Mouse (Mus musculus) myocyte (in vitro differentiated cells): Measurements from ENCODE around the gene BC107364. TPM values are rescaled to one million over a fixed set of nuclear protein-coding genes. Genes with fewer than 3 reads are reported as not detected.
A peak's percentile ranks its signal among the peaks of the same experiment; 100 is the strongest.
"Not testable (repeated sequence)": the region's sequence is repeated elsewhere in the genome, so short reads cannot be mapped to it uniquely, and the experiment has no call there.

ENCODE experiments used
- H3K27me3 ChIP-seq: one replicate; pipeline ENCODE4 v1.6.1; 2011; ENCODE audit not compliant: control insufficient read depth, insufficient read depth, insufficient read length
- H3K36me3 ChIP-seq: one replicate; pipeline ENCODE4 v1.6.1; 2011; ENCODE audit not compliant: control insufficient read depth, insufficient read depth
- H3K4me2 ChIP-seq: one replicate; pipeline ENCODE4 v1.6.1; 2011; ENCODE audit warnings: low read depth, control low read depth
- H3K4me3 ChIP-seq: one replicate; pipeline ENCODE4 v1.5.1; 2011; ENCODE audit warnings: mild to moderate bottlenecking, control low read depth, moderate library complexity
- H3K79me2 ChIP-seq: one replicate; pipeline ENCODE4 v1.6.1; 2011; ENCODE audit not compliant: control insufficient read depth, insufficient read depth
- H3ac ChIP-seq: one replicate; pipeline ENCODE4 v1.6.1; 2011; ENCODE audit not compliant: control insufficient read depth, insufficient read length
- CEBPB ChIP-seq: IDR thresholded peaks from 2 replicates; pipeline ENCODE4 v1.6.1; 2011; ENCODE audit warnings: mild to moderate bottlenecking, moderate library complexity; ENCODE audit not compliant: poor library complexity, insufficient read depth, severe bottlenecking
- E2F4 ChIP-seq: IDR thresholded peaks from one replicate; pipeline ENCODE4 v1.6.1; 2011; ENCODE audit warnings: mild to moderate bottlenecking, control low read depth, moderate library complexity; ENCODE audit not compliant: insufficient read depth
- MAX ChIP-seq: IDR thresholded peaks from one replicate; pipeline ENCODE4 v1.6.1; 2011; ENCODE audit warnings: low read depth, mild to moderate bottlenecking, control low read depth
- MYOD1 ChIP-seq, 3 experiments: IDR thresholded peaks; one replicate each; pipeline ENCODE4 v1.6.1; 2011; ENCODE audit warnings: control low read depth in 2 of 3, low read depth in 2 of 3, mild to moderate bottlenecking in 2 of 3, moderate library complexity in 1 of 3; ENCODE audit not compliant: insufficient read length in 2 of 3, control insufficient read depth in 1 of 3
- MYOG ChIP-seq, 3 experiments: IDR thresholded peaks; one replicate each; pipeline ENCODE4 v1.6.1; 2011; ENCODE audit warnings: control low read depth in 2 of 3, low read depth in 2 of 3, mild to moderate bottlenecking in 2 of 3; ENCODE audit not compliant: insufficient read length in 2 of 3, control insufficient read depth in 1 of 3, insufficient read depth in 1 of 3
- POLR2A ChIP-seq: IDR thresholded peaks from one replicate; pipeline ENCODE4 v1.6.1; 2011; ENCODE audit warnings: low read depth, mild to moderate bottlenecking, control low read depth, moderate library complexity; ENCODE audit not compliant: insufficient read length
- POLR2AphosphoS2 ChIP-seq: IDR thresholded peaks from one replicate; pipeline ENCODE4 v1.6.1; 2011; ENCODE audit warnings: low read depth, control low read depth; ENCODE audit not compliant: insufficient read length
- REST ChIP-seq: IDR thresholded peaks from one replicate; pipeline ENCODE4 v1.6.1; 2011; ENCODE audit warnings: mild to moderate bottlenecking, control low read depth, moderate library complexity; ENCODE audit not compliant: insufficient read depth, insufficient read length
- SRF ChIP-seq: IDR thresholded peaks from one replicate; pipeline ENCODE4 v1.6.1; 2011; ENCODE audit warnings: low read depth; ENCODE audit not compliant: control insufficient read depth, insufficient read length
- TCF12 ChIP-seq: IDR thresholded peaks from one replicate; pipeline ENCODE4 v1.6.1; 2011; ENCODE audit warnings: mild to moderate bottlenecking, control low read depth; ENCODE audit not compliant: poor library complexity, insufficient read depth, severe bottlenecking
- TCF3 ChIP-seq: IDR thresholded peaks from one replicate; pipeline ENCODE4 v1.6.1; 2011; ENCODE audit warnings: low read depth, control low read depth; ENCODE audit not compliant: insufficient read length
- USF1 ChIP-seq: IDR thresholded peaks from one replicate; pipeline ENCODE4 v1.6.1; 2011; ENCODE audit warnings: low read depth, mild to moderate bottlenecking, control low read depth, moderate library complexity
- polyA plus RNA-seq: library from polyadenylated mRNA; unstranded; fragments of >200 nt; fragmentation: generic; extraction: Trizol; gene quantifications from one replicate; pipeline ENCODE4 v1.2.1, GENCODE M21; 2012; ENCODE audit warnings: missing spikeins

The BC107364 gene
- not detected for polyA plus RNA-seq

DNA sequence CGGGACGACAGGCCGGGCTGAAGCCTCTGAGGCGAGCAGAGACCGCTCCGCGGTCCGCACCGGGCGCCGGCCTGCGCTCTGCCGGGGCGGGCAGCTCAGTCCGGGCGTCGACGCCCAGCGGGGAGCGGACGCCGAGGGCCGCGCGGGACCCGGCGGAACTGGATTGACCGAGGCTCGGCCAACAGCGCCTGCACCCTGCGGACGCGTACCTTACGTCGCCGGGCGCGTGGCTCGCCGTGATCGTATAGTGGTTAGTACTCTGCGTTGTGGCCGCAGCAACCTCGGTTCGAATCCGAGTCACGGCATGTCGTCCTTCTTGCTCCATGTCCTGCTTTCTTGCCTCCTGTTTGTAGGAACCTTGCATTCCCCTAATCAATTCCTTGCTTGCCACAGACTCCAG is at the start of gene BC107364:
Gene BC107364 (minus strand): TSS at position 45 of the 400 bp plus-strand sequence.
- not testable (repeated sequence) for H3K4me3 ChIP-seq, H3K36me3 ChIP-seq, H3ac ChIP-seq, H3K4me2 ChIP-seq, H3K79me2 ChIP-seq, H3K27me3 ChIP-seq

- Histone ChIP-seq H3K36me3 (no peaks in the 10 kb centered on the region), H3K4me2 (peak overlapping the region; percentile 96), H3K79me2 (no peaks in the 10 kb centered on the region), H3ac (no peak overlapping the region), H3K4me3 (peak overlapping the region; percentile 82), H3K27me3 (no peaks in the 10 kb centered on the region)
- TF ChIP-seq POLR2AphosphoS2 = no peak
- no peak for TF ChIP-seq TCF12
- no peak for TF ChIP-seq SRF
- TF ChIP-seq MYOD1 (IDR thresholded peaks at IDR 0.05; ENCODE audit: control insufficient read depth in 1 of 3, insufficient read length in 2 of 3, low read depth in 2 of 3) = no peak
- no peak for TF ChIP-seq MYOG (IDR thresholded peaks at IDR 0.05; ENCODE audit: control insufficient read depth in 1 of 3, insufficient read depth in 1 of 3, insufficient read length in 2 of 3, low read depth in 2 of 3)
- no peak for TF ChIP-seq REST
- no peak for TF ChIP-seq MAX
- no peak for TF ChIP-seq USF1
- TF ChIP-seq POLR2A = no peak
- TF ChIP-seq CEBPB = no peak
- TF ChIP-seq TCF3 = no peak
- no peak for TF ChIP-seq E2F4
Observed at GRCm38 (mm10) chr3:96501391-96502115, 49.4 kb upstream of the BC107364 start.

- TF ChIP-seq CEBPB (0 out of 2 replicates have a peak, but pooled peaks have one; percentile 8), MYOG (IDR thresholded peaks at IDR 0.05; ENCODE audit: control insufficient read depth in 1 of 3, insufficient read depth in 1 of 3, insufficient read length in 2 of 3, low read depth in 2 of 3) (no peak)
- no peaks in the 10 kb centered on the region for H3K27me3 ChIP-seq
- H3K79me2 ChIP-seq = no peaks in the 10 kb centered on the region
- H3K4me3 ChIP-seq = peak overlapping the region; percentile 82
- H3K4me2 ChIP-seq = peak overlapping the region; percentile 88
- no peaks in the 10 kb centered on the region for H3K36me3 ChIP-seq
- no peak overlapping the region for H3ac ChIP-seq
Observed at GRCm38 (mm10) chr3:96500691-96501265, 48.7 kb upstream of the BC107364 start.

GRCm38 (mm10) chr3:96500289-96500621 is 48.1 kb upstream of the BC107364 start:
- Histone ChIP-seq H3K36me3 (no peaks in the 10 kb centered on the region), H3ac (no peak overlapping the region), H3K4me2 (peak overlapping the region; percentile 92), H3K4me3 (peak overlapping the region; percentile 82), H3K27me3 (no peaks in the 10 kb centered on the region), H3K79me2 (no peaks in the 10 kb centered on the region)
- TF ChIP-seq CEBPB (0 out of 2 replicates have a peak, but pooled peaks have one; percentile 2), TCF3 (no peak)

DNA sequence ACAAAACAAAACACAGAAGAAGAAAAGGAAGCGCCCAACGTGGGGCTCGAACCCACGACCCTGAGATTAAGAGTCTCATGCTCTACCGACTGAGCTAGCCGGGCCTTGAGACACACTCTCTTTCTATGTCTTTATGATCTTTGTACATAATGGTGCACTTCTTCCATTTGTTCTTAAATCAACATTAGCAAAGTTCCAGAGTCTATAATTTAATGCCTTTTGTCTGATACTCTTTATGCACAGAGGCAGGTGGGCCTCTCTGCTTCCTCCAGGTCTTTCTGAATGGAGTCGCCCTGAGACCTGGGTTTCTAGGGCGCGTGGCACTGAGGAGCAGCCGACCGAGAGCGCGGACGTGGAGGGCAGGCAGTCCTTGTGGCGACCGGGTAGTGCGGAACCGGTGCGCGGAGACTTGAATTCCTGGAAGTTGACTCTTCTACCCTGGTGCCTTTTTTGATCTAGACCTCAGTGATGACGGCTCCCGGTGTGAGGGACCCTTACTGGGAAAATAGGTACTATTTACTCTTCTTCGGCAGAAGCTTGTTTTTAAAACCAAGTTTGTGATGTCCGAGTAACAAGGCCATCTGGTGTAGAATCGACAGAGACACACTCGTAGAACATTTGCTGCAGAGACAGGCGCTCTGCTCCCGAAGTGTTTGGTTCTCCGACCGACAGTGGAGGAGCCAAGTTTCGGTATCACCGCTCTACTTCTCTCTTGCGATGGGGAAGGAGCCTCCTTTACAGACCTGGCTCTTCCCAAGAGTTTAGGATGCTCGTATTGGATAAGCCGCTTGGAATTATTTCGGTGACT is 47.6 kb upstream of the BC107364 start:
- Histone ChIP-seq H3K27me3 (no peaks in the 10 kb centered on the region), H3K4me2 (peak overlapping the region; percentile 92), H3K4me3 (peak overlapping the region; percentile 82), H3K36me3 (no peaks in the 10 kb centered on the region), H3K79me2 (no peaks in the 10 kb centered on the region), H3ac (no peak overlapping the region)
- TF ChIP-seq REST = no peak
- TF ChIP-seq POLR2A = no peak
